Mouse (Mus musculus): ENCODE results near the gene Olfr1303.

The Olfr1303 gene

DNA sequence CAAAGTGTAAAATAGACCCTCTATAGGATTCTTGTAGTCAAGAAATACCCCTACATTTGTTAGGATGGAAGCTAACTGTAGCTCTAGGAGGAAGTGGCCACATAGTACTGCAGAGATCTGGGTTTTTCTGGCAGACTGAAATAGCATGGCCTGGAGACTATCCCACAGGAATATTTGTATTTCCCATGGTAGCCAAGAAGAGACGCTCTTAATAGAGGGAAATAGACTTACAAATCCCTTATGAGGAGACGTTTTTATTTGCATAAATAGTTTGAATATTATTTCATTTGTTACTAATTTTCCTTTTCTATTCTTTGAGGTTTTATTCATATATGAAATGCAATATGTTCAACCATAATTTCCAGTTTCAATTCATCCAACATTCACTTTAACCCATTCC, at the start of gene Olfr1303:
Gene Olfr1303, minus strand, starts transcription at position 101 of the 400 bp plus-strand sequence.
- no peak for DNase-seq (ENCODE audit: low read depth, low spot score)

DNA sequence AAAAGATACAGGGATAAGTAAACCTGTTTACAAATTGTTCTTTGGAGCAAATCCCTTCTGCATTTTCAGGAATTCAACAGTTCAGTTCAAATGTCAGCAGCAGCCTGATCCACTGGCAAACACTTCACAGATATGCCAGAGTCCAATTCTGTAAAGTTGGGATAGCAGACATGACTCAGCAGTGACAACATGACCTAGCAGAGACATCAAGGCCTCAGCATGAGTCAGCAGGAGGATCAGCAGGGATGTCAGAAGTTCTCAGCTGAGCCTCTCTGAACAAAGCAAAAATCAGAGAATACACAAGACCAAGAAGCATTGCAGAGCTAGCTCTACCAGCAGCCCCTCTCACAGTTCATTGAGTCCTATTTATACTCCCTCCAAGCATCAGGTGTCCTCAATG, 7.2 kb downstream of the Olfr1303 start:
- no peak for DNase-seq (ENCODE audit: low read depth, low spot score)

DNA sequence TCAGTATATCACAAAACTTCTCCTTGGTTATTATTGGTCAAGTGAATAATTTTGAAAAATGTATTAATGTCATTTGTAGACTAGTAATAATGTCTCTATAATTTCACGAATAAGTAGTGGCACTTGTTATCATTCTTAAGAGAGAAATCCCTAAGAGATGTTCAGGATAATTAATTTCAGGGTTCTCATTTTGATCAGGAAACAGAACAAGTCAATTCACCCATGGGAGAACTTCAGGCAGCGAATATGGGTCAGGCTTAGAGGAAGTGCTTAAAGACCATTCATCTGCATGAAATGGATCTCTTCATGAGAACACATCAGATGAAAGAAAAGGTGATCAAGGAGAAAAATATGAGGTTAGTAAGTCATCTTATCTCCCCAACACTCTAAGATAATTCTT, 43.0 kb downstream of the Olfr1303 start, which contains the start of gene Olfr1302:
Gene Olfr1302, plus strand, starts transcription at position 301 of the 400 bp plus-strand sequence.
- DNase-seq (ENCODE audit: low read depth, low spot score): no peak

All from A20 (cell line).